Mouse (Mus musculus) kidney, postnatal 0 days (tissue): ENCODE measurements at regions not wholly inside any gene's neighbourhood (a gene's known extent, or its start where the extent isn't known, plus 50 kb on each side); places are given as distances from the start of the nearest gene placed in this dataset.

ENCODE experiments used
- ATAC-seq: fragments of 200-750 bp; cut with Nextera tagmentation; replicated peaks from 2 replicates; pipeline ENCODE4 v1.8.0; 2017; ENCODE audit warnings: low read depth, moderate number of reproducible peaks, moderate TSS enrichment, moderate library complexity; ENCODE audit not compliant: low FRiP score
- DNase-seq: peaks from one replicate; pipeline ENCODE4 v3.0.0-alpha.2; 2016; ENCODE audit warnings: low spot score
- H3K27ac ChIP-seq: fragments of 300-500 bp; sonication (generic); 2 replicates; pipeline ENCODE4 v1.5.1; 2014; ENCODE audit warnings: mild to moderate bottlenecking
- H3K27me3 ChIP-seq: fragments of 300-500 bp; sonication (generic); 2 replicates; pipeline ENCODE4 v1.6.1; 2014; ENCODE audit warnings: low read length, mixed read lengths; ENCODE audit not compliant: insufficient read depth
- H3K36me3 ChIP-seq: fragments of 300-500 bp; sonication (generic); 2 replicates; pipeline ENCODE4 v1.6.1; 2014; ENCODE audit warnings: low read length, mixed read lengths; ENCODE audit not compliant: insufficient read depth
- H3K4me1 ChIP-seq: fragments of 300-500 bp; sonication (generic); replicated peaks from 2 replicates; pipeline ENCODE4 v1.6.1; 2014; ENCODE audit warnings: antibody characterized with exemption, low read length, mixed read lengths; ENCODE audit not compliant: insufficient read depth
- H3K4me2 ChIP-seq: fragments of 300-500 bp; sonication (generic); 2 replicates; pipeline ENCODE4 v1.6.1; 2014; ENCODE audit warnings: mild to moderate bottlenecking, low read length, moderate library complexity, mixed read lengths
- H3K4me3 ChIP-seq: fragments of 300-500 bp; sonication (generic); replicated peaks from 2 replicates; pipeline ENCODE4 v1.5.1; 2014; ENCODE audit warnings: low read depth, low read length
- H3K9ac ChIP-seq: fragments of 300-500 bp; sonication (generic); 2 replicates; pipeline ENCODE4 v1.6.1; 2014; ENCODE audit warnings: low read depth, low read length
- H3K9me3 ChIP-seq: fragments of 300-500 bp; sonication (generic); replicated peaks from 2 replicates; pipeline ENCODE4 v1.6.1; 2016; ENCODE audit warnings: low read length, inconsistent platforms, mixed read lengths
- CTCF ChIP-seq: IDR thresholded peaks from 2 replicates; pipeline ENCODE4 v1.5.1; 2016; ENCODE audit warnings: antibody characterized with exemption, low read depth, mild to moderate bottlenecking, moderate library complexity
- WGBS: fragments of 180-500 bp; shearing (Covaris S2); extraction: QIAGEN DNeasy Blood & Tissue Kit; methylation state at CpG from one replicate; pipeline ENCODE4 v1.1.7; 2014; 5-methylcytosine and 5-hydroxymethylcytosine counted together

- no peaks in the 10 kb centered on the region for H3K36me3 ChIP-seq
- H3K9me3 ChIP-seq, result no peaks in the 10 kb centered on the region
- no peak overlapping the region for H3K4me2 ChIP-seq
- no peak for DNase-seq
- H3K9ac ChIP-seq, result no peak overlapping the region
- TF ChIP-seq CTCF, result no peak
- WGBS, result 87% methylated on average over 5 of the region's 5 CpGs
- no peak overlapping the region for H3K4me3 ChIP-seq
- no peak for ATAC-seq
- no peaks in the 10 kb centered on the region for H3K27me3 ChIP-seq
- no peak overlapping the region for H3K27ac ChIP-seq
- H3K4me1 ChIP-seq, result no peaks in the 10 kb centered on the region
Observed at GRCm38 (mm10) chr11:19073265-19073664, 54.5 kb upstream of the Meis1 start.

GRCm38 (mm10) chr11:19073887-19074564, 55.2 kb upstream of the Meis1 start:
- ATAC-seq (no peak), DNase-seq (no peak)
- no peak overlapping the region for H3K4me3 ChIP-seq
- H3K27ac ChIP-seq, result no peak overlapping the region
- no peak overlapping the region for H3K4me2 ChIP-seq
- H3K9ac ChIP-seq, result no peak overlapping the region
- WGBS, result 65% methylated on average over 11 of the region's 11 CpGs
- H3K4me1 ChIP-seq, result no peaks in the 10 kb centered on the region
- H3K27me3 ChIP-seq, result no peaks in the 10 kb centered on the region
- H3K9me3 ChIP-seq, result no peaks in the 10 kb centered on the region
- no peak for TF ChIP-seq CTCF
- no peaks in the 10 kb centered on the region for H3K36me3 ChIP-seq

GRCm38 (mm10) chr11:19091101-19091857, 72.5 kb upstream of the Meis1 start:
- ATAC-seq (no peak), DNase-seq (no peak)
- no peak overlapping the region for H3K4me2 ChIP-seq
- H3K27ac ChIP-seq, result no peak overlapping the region
- no peaks in the 10 kb centered on the region for H3K27me3 ChIP-seq
- H3K9ac ChIP-seq, result no peak overlapping the region
- no peak overlapping the region for H3K4me3 ChIP-seq
- H3K36me3 ChIP-seq, result no peaks in the 10 kb centered on the region
- no peaks in the 10 kb centered on the region for H3K9me3 ChIP-seq
- WGBS, result 67% methylated on average over 15 of the region's 15 CpGs
- TF ChIP-seq CTCF, result no peak
- no peaks in the 10 kb centered on the region for H3K4me1 ChIP-seq

GRCm38 (mm10) chr11:19092967-19093745, 74.4 kb upstream of the Meis1 start:
- H3K36me3 ChIP-seq, result no peaks in the 10 kb centered on the region
- no peaks in the 10 kb centered on the region for H3K9me3 ChIP-seq
- no peak overlapping the region for H3K9ac ChIP-seq
- H3K4me3 ChIP-seq, result no peak overlapping the region
- DNase-seq (no peak), ATAC-seq (no peak)
- H3K27me3 ChIP-seq, result no peaks in the 10 kb centered on the region
- TF ChIP-seq CTCF, result no peak
- no peaks in the 10 kb centered on the region for H3K4me1 ChIP-seq
- no peak overlapping the region for H3K27ac ChIP-seq
- no peak overlapping the region for H3K4me2 ChIP-seq
- 67% methylated on average over 9 of the region's 9 CpGs for WGBS

DNA sequence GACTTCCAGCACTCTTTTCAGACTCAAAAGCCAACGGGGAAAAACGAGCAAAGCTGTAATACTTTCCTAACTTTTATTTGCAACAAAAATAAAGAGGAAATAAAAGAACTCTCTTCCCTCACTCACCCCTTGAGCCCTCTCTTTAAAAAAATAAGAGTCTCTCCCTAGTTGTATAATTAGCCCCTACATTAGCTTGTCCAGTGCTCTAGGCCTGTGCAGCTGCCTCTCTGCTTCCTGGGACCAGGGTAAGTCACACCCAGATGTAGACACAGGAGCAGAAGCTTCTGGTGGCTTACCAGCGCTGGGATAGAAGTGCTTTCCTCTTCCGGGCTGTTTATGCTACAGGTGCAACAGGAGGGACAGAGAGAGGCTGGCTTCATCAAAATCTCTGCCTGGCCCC, 75.0 kb upstream of the Meis1 start:
- no peak overlapping the region for H3K4me2 ChIP-seq
- no peak overlapping the region for H3K4me3 ChIP-seq
- ATAC-seq (no peak), DNase-seq (no peak)
- no peak overlapping the region for H3K27ac ChIP-seq
- H3K9ac ChIP-seq, result no peak overlapping the region
- no peaks in the 10 kb centered on the region for H3K27me3 ChIP-seq
- no peaks in the 10 kb centered on the region for H3K36me3 ChIP-seq
- no peak for TF ChIP-seq CTCF
- no peaks in the 10 kb centered on the region for H3K4me1 ChIP-seq
- H3K9me3 ChIP-seq, result no peaks in the 10 kb centered on the region
- WGBS, result 72% methylated on average over 4 of the region's 4 CpGs

GRCm38 (mm10) chr11:19094183-19094582, 75.4 kb upstream of the Meis1 start:
- no peak for ATAC-seq
- Histone ChIP-seq H3K9me3 (no peaks in the 10 kb centered on the region), H3K36me3 (no peaks in the 10 kb centered on the region), H3K27me3 (no peaks in the 10 kb centered on the region), H3K4me1 (no peaks in the 10 kb centered on the region), H3K4me2 (no peak overlapping the region), H3K9ac (no peak overlapping the region), H3K4me3 (no peak overlapping the region), H3K27ac (no peak overlapping the region)
- DNase-seq, result no peak
- no peak for TF ChIP-seq CTCF
- WGBS, result 87% methylated on average over 14 of the region's 14 CpGs
